Mouse (Mus musculus) right cerebral cortex, postnatal 25 days (tissue): ENCODE measurements around the gene Tmem150a.
A peak's percentile ranks its signal among the peaks of the same experiment; 100 is the strongest.

Experiments used
- DNase-seq: peaks from one replicate; pipeline ENCODE4 v3.0.0; 2022

Tmem150a gene

DNA sequence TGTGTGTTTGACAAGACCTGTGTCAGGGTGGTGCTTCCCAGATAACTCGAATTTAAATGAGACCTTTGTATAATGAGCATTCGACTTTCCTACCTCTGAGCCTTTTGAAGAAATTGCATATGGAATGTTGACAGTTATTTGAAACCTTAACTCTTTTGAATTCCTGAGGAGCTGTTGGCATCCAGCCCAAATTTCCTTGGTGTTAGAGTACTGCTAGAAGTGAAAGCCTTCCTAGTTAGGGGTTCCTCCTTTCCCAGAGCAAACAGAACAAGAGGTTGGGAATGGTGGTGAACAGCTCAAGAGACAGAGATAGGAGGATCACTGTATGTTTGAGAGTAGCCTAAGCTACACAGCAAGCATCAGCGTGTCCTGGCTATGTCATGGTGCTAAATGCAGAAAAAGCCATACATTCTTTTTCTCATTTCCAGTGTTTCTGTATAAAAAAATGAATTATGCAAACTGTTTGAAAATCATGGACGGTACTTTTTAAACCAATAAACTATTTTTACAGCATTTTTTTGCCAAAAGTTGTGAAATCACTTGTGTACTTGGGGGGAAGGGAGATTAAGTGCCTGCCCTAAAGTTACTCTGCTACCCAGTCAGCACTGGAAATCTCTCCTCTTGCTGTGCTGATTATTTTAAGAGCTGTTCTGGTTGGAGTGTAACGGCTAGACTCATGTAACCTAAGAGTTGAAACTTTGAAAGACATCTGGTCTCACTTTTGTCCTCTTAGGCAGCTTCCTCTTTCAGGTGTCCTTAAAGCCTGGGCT is 2.4 kb upstream of the Tmem150a start:
- no peak for DNase-seq

DNA sequence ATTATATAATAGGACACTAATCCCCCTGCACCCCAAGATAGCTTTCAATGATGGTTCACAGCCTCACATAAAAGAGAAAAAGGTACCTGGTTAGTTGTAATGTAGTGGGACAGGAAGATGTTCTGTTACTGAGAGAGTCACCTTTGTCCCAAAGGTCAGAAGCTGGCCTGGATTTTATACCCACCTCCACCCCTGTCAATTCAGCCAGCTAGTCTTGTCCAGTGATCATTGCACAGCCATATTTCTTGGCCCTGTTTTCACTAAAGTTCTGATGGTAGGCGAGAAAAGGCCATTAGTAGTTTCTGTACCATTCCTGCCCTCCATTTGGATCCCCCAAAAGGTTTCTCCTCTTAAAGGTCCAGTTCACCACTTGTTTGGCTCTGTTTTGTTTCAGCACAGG is 1.2 kb upstream of the Tmem150a start:
- no peak for DNase-seq

GRCm38 (mm10) chr6:72356001-72356532 is 820 bp downstream of the Tmem150a start:
- no peak for DNase-seq

DNA sequence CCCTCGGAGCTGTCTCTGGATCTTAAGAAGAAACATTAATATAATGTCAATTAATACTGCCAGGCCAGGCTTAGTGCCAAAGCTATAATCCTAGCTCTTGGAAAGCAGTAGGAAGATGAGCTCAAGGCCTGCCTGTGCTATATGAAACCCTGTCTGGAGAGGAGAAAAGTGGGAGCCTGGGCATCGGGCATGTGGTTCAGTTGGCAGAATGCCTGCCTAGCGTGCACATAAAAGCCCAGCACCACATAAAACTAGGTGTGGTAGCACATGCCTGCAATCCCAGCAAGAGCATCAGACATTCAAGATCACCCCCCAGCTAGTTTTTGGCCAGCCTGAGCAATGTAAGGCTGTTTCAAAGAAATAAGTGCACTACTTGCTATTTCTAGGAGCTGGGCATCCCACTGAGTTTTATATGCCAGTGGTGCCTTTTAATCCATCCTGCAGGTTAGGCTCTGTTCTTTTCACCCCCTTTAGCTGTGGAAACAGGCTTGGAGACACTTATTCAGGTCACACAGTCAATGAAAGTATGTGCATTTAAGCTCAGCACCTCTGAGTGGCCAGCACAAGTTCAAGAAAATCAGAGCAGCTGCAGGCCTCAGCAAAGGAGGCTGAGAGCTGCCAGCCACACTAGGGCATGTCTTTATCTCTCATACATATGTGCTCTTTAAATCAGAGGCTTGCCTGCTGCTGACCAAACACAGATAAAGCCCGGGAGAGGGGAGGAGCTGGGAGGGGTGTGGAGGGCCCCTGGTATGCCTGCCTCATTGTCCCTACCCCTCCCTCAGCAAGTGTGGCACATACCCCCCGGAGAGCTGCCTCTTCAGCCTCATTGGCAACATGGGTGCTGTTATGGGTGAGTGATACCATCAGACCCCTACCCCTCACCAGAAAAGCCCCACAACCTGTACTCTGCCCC is 2.2 kb downstream of the Tmem150a start:
- DNase-seq, result no peak

DNA sequence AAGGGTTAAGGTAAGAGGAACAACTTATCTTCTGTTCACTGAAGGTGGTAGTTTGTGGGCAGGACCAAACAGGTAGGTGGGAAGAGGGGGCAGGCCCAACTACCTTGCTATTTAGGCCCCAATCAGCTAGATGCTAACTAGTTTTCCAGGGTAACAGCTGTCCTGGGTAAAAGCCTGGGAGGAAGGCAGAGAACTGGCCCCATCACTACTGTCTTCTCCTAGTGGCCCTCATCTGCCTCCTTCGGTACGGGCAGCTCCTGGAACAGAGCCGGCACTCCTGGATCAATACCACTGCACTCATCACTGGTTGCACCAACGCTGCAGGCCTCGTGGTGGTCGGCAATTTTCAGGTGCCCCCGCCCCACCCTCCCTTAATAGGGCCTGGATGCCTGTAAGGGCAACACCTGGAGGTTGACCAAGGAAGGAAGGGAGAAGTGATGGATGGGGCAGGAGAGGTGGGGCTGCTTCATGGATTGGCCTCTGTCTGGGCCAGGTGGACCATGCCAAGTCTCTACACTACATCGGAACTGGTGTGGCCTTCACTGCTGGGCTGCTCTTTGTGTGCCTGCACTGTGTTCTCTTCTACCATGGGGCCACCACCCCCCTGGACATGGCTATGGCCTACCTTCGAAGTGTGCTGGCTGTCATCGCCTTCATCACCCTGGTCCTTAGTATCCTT is 3.0 kb downstream of the Tmem150a start:
- no peak for DNase-seq

DNA sequence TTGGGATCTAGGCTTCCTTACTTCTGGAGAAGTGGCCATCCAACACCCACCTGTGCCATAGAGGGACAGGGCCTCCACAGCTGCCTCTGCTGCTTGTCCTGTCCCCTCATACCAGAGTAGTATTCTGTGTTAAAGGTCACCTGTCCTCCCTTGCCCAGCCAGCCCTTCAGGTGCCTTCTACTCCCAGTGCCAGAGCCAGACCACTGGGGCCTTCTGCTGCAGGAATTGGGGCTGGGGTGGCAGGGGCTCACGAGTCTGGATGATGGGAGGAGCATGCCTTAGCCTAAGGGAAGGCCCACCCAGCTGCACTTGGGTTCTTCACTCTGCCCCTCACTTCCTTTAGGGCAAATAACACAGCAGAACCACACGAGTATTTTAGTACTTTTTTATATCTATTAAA is 4.1 kb downstream of the Tmem150a start:
- DNase-seq, result no peak

DNA sequence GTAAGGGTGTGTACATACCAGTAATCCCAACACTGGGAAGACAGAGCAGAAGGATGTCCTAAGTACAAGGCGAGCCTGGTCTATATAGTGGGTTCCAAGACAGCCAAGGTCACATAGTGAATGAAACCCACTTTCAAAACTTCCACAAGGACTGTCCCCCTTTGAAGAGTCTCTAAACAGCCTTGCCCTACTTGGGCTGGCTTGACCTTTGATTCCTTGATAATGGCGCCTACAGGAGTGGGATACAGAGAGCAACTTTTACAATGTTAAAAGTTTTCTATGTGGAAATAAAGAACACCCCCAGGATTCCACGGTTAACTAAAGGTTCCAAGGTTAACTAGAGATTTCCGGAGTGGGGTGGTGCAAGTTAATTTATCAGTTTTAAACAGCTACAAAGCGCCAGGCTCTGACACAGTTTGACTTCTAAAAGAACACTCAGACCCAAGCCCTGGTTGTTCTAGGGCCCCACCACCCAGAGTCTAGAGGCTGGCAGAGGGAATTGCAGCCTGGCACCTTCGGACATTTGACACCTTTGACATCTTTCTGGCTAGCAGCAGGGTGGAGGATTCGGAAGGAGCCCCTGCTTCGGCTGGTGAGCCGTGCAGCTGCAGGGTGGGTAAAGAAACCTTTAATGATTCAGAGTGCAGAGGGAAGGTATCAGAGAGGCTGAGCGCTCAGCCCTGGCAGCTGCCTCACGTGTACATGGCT is 4.8 kb downstream of the Tmem150a start:
- no peak for DNase-seq

- DNase-seq, result no peak
Measured at GRCm38 (mm10) chr6:72360599-72360935, 5.3 kb downstream of the Tmem150a start.

DNA sequence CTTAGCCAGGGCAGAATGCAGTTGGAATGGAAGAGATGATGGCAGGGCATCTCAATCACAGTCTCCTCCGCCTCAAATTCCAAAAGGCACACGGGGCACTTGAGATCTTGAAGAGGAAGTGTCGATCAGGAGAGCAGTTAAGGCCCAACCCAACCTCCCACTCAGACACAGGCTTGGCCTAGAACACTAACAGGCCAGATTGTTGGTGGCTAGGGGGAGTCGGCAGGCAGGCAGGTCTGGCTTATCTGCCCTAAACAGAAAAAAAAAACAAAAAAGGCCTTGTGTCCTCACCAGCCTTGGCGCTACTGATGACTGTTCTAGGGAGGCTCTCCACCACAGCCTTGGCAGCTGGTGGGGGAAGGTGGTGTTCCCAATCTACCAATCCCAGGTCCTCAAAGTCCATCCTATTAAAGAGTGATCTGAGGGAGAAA is 5.9 kb downstream of the Tmem150a start:
- DNase-seq, result no peak

GRCm38 (mm10) chr6:72362132-72363028 is 7.1 kb downstream of the Tmem150a start:
- peak; percentile 95 for DNase-seq

- DNase-seq, result no peak
Measured at GRCm38 (mm10) chr6:72364009-72364408, 8.8 kb downstream of the Tmem150a start.

DNA sequence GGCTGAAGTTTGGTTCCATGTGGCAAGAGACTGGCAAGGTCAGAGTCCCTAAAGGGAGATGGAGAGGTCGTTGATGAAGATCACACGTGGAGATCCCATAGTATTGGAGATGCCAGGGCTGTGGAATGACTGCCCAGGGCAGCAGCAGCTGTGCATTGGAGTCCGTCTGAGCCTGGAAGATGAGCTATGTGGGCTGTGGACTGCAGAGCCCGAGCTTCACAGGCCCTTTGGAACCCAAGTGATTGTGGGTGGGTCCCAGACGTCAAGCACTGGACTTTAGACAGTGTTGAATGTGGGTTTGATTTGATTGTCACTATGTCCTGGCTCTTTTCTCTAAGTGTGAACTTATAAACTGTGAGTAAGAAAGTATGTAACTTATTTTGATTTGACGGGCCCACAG is 9.7 kb downstream of the Tmem150a start:
- DNase-seq, result no peak

DNA sequence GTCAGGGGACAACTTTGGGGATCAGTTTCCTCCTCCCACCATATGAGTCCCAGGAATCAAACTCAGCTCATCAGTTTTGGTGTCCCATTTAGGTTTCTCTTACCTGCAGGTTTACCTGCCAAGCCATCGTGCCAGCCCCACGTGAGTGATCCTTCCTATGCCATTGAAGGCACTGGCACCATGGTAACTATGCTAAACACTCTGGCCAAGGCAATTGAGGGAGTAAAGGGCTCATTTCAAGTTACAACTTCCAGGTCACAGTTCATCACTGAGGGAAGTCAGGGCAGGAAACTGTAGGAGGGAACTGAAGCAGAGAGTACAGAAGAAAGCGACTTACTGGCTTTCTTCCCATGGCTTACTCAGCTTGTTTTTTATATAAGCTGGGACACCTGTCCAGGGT is 11.1 kb downstream of the Tmem150a start:
- no peak for DNase-seq

GRCm38 (mm10) chr6:72366844-72367443 is 11.7 kb downstream of the Tmem150a start, which contains the start of gene Rnf181:
Rnf181 (minus strand) TSS chr6:72366956.
- no peak for DNase-seq

DNA sequence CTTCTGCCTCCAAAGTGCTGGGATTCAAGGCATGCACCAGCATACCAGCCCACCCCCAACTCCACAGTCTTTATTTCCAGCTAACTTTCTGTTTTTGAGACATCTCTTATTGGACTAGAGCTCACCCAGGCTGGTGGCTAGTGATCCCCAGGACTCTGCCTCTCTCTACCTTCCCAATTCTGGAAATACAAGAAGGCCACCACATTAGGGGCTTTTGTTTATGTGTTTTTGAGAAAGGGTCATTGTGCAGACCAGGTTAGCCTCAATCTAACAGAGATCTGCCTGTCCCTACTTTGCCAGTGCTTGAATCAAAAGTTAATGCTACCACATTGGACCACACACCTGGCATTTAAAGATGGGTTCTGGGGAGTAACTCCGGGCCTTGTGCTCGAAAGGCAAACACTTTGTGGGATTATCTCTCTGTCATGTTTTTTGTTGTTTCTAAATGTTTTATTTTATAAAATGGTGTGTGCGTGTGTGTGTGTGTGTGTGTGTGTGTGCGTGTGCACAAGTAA is 12.3 kb downstream of the Tmem150a start:
- DNase-seq, result no peak

DNA sequence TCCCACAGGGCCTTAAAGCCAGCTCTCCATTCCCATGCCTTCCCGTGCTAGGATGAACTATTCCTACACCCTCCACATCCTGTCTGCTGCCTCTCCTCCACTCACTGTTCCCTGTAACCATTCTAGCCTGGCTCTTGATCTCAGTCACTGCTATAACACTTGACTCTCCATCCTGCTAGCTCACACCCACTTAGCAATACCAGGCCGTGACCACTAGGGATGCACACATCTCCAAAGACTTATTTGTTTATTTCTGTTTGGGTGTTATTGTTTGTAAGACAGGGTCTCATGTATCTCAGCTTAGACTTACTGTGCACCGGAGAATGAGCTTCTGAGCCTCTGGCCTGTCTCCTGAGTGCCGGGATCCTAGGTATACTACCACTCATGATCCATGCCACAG is 14.3 kb downstream of the Tmem150a start:
- no peak for DNase-seq

DNA sequence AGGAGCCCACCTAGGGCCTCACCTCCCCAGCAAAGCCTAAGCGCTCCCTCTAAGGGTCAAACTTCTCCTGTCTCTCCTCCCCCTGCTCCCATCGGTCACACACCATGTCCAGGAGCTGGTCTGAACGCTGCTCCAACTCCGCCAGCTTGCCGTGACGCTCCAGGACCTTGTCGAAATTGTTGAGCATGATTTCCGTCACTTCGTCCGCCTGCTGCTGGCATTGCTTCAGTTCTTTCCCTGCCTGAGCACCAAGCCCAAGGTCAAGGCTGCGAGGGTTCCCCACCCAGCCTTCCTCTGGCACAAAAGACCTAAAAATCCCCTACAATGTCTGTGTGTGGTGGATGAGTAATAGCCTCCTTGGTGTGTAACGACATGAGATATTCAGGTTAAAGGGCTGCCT is 14.8 kb downstream of the Tmem150a start:
- no peak for DNase-seq

GRCm38 (mm10) chr6:72371147-72371546 is 15.9 kb downstream of the Tmem150a start:
- peak; percentile 47 for DNase-seq

- DNase-seq, result no peak
Measured at GRCm38 (mm10) chr6:72371571-72371970, 16.3 kb downstream of the Tmem150a start.

- no peak for DNase-seq
Measured at GRCm38 (mm10) chr6:72373184-72373583, 17.9 kb downstream of the Tmem150a start.

DNA sequence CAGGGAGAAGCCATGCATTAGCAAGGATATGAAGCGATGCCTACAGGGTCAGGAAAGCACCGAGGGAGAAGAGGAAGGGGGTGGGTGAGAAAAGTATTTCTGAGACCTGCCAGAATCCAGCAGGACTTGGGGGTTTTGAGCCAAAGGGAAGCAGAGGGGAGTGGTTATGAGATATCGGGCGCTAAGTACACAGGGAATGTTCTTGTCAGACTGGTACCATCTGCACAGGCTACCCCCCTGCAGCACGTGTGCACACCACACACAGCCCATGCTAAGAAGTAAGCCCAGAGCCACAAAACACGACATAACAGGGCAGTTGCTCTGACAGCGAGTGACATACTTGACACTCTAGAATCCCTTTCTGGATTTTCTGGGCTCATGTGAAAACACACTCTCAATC is 19.0 kb downstream of the Tmem150a start:
- DNase-seq, result no peak
